Mouse (Mus musculus) lung, adult 2 months (tissue): Measurements from ENCODE around the gene Phf3.

ENCODE experiments used
- CTCF ChIP-seq: fragments of 200-500 bp; IDR thresholded peaks from 2 replicates; pipeline ENCODE4 v1.5.1; 2011; ENCODE audit warnings: mild to moderate bottlenecking, low read length, control low read depth; ENCODE audit not compliant: insufficient read depth
- POLR2A ChIP-seq: fragments of 200-500 bp; IDR thresholded peaks from 2 replicates; pipeline ENCODE4 v1.6.1; 2011; ENCODE audit warnings: low read depth, mild to moderate bottlenecking, control low read depth, low read length, borderline replicate concordance; ENCODE audit errors: extremely low read depth

DNA sequence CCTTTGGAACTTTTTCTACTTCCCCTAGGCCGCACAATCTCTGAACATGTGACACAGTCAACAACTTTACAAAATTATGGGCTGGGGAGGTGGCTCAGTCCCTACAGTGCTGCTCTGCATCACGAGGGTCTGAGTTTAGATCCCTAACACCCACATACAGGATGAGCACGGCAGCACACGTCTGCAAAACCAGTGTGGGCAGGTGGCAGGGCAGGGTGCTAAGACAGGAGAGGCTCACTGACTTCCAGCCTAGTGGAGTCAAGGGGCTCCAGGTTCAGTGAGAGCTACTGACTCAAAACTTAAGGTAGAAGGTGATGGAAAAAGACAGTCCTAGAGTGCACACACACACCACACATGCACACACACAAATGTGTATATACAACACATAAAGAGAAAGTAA is 40.9 kb downstream of the Phf3 start:
- no peak for TF ChIP-seq CTCF
- no peak for TF ChIP-seq POLR2A
